Mouse (Mus musculus) mature B cell (primary cell): ENCODE data around the gene Krt13.

ENCODE experiments used
- in situ Hi-C: fragments of 300-500 bp; cut with MboI; formaldehyde crosslinking; loops from 2 replicates; pipeline ENCODE4 v1.14.3; 2019

The Krt13 gene

GRCm38 (mm10) chr11:100121466-100121865 lies at the start of gene Krt13:
Gene Krt13, minus strand, starts transcription at chr11:100121566.
- in situ Hi-C loops = no loop called here

GRCm38 (mm10) chr11:100168765-100169762 lies 47.7 kb upstream of the Krt13 start:
- in situ Hi-C loops = no loop called here

- in situ Hi-C loops = no loop called here
Observed at GRCm38 (mm10) chr11:100168071-100168470, 46.7 kb upstream of the Krt13 start.

GRCm38 (mm10) chr11:100164392-100164791 lies 43.0 kb upstream of the Krt13 start:
- in situ Hi-C loops = no loop called here

- in situ Hi-C loops = no loop called here
Observed at GRCm38 (mm10) chr11:100157908-100158477, 36.6 kb upstream of the Krt13 start.

GRCm38 (mm10) chr11:100157331-100157730 lies 36.0 kb upstream of the Krt13 start:
- in situ Hi-C loops = no loop called here

- in situ Hi-C loops = no loop called here
Observed at GRCm38 (mm10) chr11:100155497-100156255, 34.3 kb upstream of the Krt13 start.

GRCm38 (mm10) chr11:100148615-100149330 lies 27.4 kb upstream of the Krt13 start, which contains the start of gene Krt19:
Gene Krt19, minus strand, starts transcription at chr11:100148665.
- in situ Hi-C loops = no loop called here

GRCm38 (mm10) chr11:100147566-100148353 lies 26.4 kb upstream of the Krt13 start:
- in situ Hi-C loops = no loop called here

GRCm38 (mm10) chr11:100145858-100146560 lies 24.6 kb upstream of the Krt13 start:
- in situ Hi-C loops = no loop called here

GRCm38 (mm10) chr11:100145104-100145503 lies 23.7 kb upstream of the Krt13 start:
- in situ Hi-C loops = no loop called here

GRCm38 (mm10) chr11:100140966-100141365 lies 19.6 kb upstream of the Krt13 start:
- in situ Hi-C loops = no loop called here

GRCm38 (mm10) chr11:100139391-100139790 lies 18.0 kb upstream of the Krt13 start:
- in situ Hi-C loops = no loop called here

GRCm38 (mm10) chr11:100138809-100139208 lies 17.4 kb upstream of the Krt13 start:
- in situ Hi-C loops = no loop called here

- in situ Hi-C loops = no loop called here
Observed at GRCm38 (mm10) chr11:100137693-100138092, 16.3 kb upstream of the Krt13 start.

GRCm38 (mm10) chr11:100136559-100136958 lies 15.2 kb upstream of the Krt13 start:
- in situ Hi-C loops = no loop called here

- in situ Hi-C loops = no loop called here
Observed at GRCm38 (mm10) chr11:100135731-100136130, 14.4 kb upstream of the Krt13 start, which contains the start of gene Krt15. Gene Krt15, minus strand, starts transcription at chr11:100135928.

GRCm38 (mm10) chr11:100124901-100125300 lies 3.5 kb upstream of the Krt13 start:
- in situ Hi-C loops = no loop called here

- in situ Hi-C loops = no loop called here
Observed at GRCm38 (mm10) chr11:100120331-100120730, 1.0 kb downstream of the Krt13 start.

- in situ Hi-C loops = no loop called here
Observed at GRCm38 (mm10) chr11:100113742-100114029, 7.7 kb downstream of the Krt13 start.
